Mouse (Mus musculus) cortical plate, adult 2 months (tissue): ENCODE results near the gene Atp5b.

Experiments
- CTCF ChIP-seq: fragments of 200-500 bp; IDR thresholded peaks from 2 replicates; pipeline ENCODE4 v1.5.1; 2011; ENCODE audit warnings: mild to moderate bottlenecking, control low read depth, low read length; ENCODE audit not compliant: insufficient read depth; ENCODE audit errors: extremely low read depth
- POLR2A ChIP-seq: fragments of 200-500 bp; IDR thresholded peaks from 2 replicates; pipeline ENCODE4 v1.6.1; 2011; ENCODE audit warnings: mild to moderate bottlenecking, low read length, control low read depth; ENCODE audit not compliant: insufficient read depth; ENCODE audit errors: extremely low read depth

DNA sequence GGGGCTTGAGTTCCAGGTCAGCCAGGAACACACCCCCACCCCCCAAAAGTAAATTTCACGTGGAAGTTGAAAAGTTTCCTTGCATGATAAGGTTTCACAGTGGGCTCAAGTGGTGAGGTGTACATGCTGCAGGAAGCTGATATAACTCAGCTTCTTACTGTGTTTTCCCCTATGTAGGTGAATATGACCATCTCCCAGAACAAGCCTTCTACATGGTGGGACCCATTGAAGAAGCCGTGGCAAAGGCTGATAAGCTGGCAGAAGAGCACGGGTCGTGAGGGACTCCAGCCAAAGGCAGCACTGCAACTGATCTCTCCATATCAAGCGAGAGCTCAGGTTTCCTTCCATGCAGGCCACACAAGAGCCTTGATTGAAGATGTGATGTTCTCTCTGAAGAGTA is 6.8 kb downstream of the Atp5b start:
- no peak for TF ChIP-seq POLR2A
- no peak for TF ChIP-seq CTCF
